Mouse (Mus musculus): ENCODE results near the gene Tbc1d15. TPM values are rescaled to one million over a fixed set of nuclear protein-coding genes. Genes with fewer than 3 reads are reported as not detected.
A peak's percentile ranks its signal among the peaks of the same experiment; 100 is the strongest.
"Not testable (repeated sequence)": the region's sequence is repeated elsewhere in the genome, so short reads cannot be mapped to it uniquely, and the experiment has no call there.

Gene Tbc1d15
- polyA plus RNA-seq, 1 experiment from 2014 or later, result 61.4 TPM

DNA sequence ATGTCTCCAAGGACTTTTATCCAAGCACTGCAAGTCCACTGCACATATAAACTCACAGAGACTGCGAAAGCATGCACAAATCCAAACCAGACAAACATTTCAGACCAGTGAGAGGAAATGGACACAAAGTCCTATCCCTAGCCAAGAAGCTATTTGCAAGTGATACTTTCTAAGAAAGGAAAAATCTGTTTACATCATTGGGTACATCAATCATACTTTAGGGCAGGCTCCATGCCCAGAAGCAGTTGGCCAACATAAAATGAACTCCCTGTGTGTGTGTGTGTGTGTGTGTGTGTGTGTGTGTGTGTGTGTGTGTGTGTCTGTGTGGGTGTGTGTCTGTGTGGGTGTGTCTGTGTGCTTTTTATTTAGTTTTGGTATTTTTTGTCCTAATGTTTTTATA is 63.9 kb downstream of the Tbc1d15 start:
- ATAC-seq (ENCODE audit: low read depth), result no peak
- no peaks in the 10 kb centered on the region for H3K4me1 ChIP-seq (ENCODE audit: control insufficient read depth, insufficient read depth, low read length)
- H3K4me2 ChIP-seq (ENCODE audit: low read depth, low read length), result no peak overlapping the region
- no peaks in the 10 kb centered on the region for H3K27me3 ChIP-seq (replicated peaks; ENCODE audit: control insufficient read depth, insufficient read depth, low read length)
- no peak for DNase-seq (ENCODE audit: low spot score)
- no peak overlapping the region for H3K27ac ChIP-seq (replicated peaks; ENCODE audit: low read depth, low read length)
- H3K9ac ChIP-seq (ENCODE audit: low read depth, low read length), result no peak overlapping the region
- WGBS, result 73% methylated on average over 1 of the region's 1 CpGs
- no peak overlapping the region for H3K4me3 ChIP-seq (ENCODE audit: low read depth, low read length)
- no peaks in the 10 kb centered on the region for H3K36me3 ChIP-seq (ENCODE audit: control insufficient read depth, insufficient read depth, low read length)
- no peaks in the 10 kb centered on the region for H3K9me3 ChIP-seq (ENCODE audit: control insufficient read depth, low read length)

DNA sequence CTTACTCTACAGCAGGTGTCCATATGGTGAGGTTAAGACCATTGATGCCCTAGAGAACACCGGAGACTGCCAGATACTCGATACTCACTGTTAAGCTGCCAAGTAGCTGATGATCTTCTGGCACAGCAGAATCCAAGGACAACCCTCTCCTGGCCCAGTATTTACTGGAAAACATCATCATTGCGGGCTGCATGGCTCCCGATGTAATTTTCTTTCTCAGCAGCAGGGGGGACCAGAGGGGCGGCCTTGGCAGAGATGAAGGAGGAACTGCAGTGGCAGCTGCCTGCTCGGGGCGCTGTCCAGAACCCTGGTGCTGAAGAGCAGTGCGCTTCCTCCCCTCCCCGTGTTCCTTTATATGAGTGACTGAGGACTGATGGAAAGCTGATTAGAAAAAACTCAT is 66.6 kb downstream of the Tbc1d15 start, which contains the start of gene Tph2:
Gene Tph2 (minus strand): TSS at position 326 of the 400 bp plus-strand sequence.
- Histone ChIP-seq H3K36me3 (ENCODE audit: control insufficient read depth, insufficient read depth, low read length) (no peaks in the 10 kb centered on the region), H3K4me2 (ENCODE audit: low read depth, low read length) (no peak within 1 kb of the TSS), H3K4me1 (ENCODE audit: control insufficient read depth, insufficient read depth, low read length) (no peaks in the 10 kb centered on the region), H3K9me3 (ENCODE audit: control insufficient read depth, low read length) (no peaks in the 10 kb centered on the region), H3K9ac (ENCODE audit: low read depth, low read length) (no peak within 1 kb of the TSS), H3K27me3 (replicated peaks; ENCODE audit: control insufficient read depth, insufficient read depth, low read length) (no peaks in the 10 kb centered on the region), H3K27ac (replicated peaks; ENCODE audit: low read depth, low read length) (no peak within 1 kb of the TSS), H3K4me3 (ENCODE audit: low read depth, low read length) (no peak within 1 kb of the TSS)
- 7% methylated on average over 8 of the region's 9 CpGs for WGBS
- ATAC-seq (ENCODE audit: low read depth), result peak; percentile 82
- peak; percentile 84 for DNase-seq (ENCODE audit: low spot score)

DNA sequence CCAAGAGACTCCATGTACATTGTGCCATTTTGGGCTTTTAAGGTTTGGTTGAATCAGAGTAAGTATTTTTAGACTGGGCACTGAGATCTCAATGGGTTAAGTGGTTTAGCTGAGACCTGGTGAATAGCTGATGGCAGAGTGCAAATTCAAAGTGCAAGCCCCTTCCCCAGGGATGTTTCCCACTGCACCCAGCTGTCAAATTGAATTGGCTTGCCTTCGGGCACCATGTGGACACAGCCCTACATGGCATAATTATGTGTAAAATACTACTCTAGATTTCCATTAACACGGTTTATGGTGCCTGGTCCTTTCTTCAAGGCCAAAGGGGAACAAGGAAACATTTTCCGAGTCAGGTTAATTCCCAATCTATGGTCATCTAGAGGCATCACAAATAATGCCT is 70.2 kb downstream of the Tbc1d15 start:
- Histone ChIP-seq H3K4me1 (ENCODE audit: control insufficient read depth, insufficient read depth, low read length) (no peaks in the 10 kb centered on the region), H3K4me3 (ENCODE audit: low read depth, low read length) (no peak overlapping the region), H3K36me3 (ENCODE audit: control insufficient read depth, insufficient read depth, low read length) (no peaks in the 10 kb centered on the region), H3K9ac (ENCODE audit: low read depth, low read length) (no peak overlapping the region), H3K27me3 (replicated peaks; ENCODE audit: control insufficient read depth, insufficient read depth, low read length) (no peaks in the 10 kb centered on the region), H3K4me2 (ENCODE audit: low read depth, low read length) (no peak overlapping the region), H3K9me3 (ENCODE audit: control insufficient read depth, low read length) (no peaks in the 10 kb centered on the region), H3K27ac (replicated peaks; ENCODE audit: low read depth, low read length) (no peak overlapping the region)
- no peak for DNase-seq (ENCODE audit: low spot score)
- peak; percentile 41; the same call in 1 of the 2 replicates for ATAC-seq (ENCODE audit: low read depth)
- 61% methylated on average over 3 of the region's 3 CpGs for WGBS

DNA sequence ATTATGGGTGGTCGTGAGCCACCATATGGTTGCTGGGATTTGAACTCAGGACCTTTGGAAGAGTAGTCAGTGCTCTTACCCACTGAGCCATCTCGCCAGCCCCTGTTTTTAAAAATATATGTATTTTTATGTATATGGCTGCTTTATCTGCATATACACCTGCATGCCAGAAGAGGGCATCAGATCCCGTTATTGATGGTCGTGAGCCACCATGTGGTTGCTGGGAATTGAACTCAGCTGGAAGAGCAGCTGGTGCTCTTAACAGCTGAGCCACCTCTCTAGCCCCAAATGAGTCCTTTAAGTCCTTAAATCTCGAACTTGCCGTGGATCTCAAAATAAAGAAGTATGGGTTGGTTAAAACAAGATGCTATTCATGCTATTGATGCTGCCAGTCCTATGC is 73.2 kb downstream of the Tbc1d15 start:
- 65% methylated on average over 6 of the region's 6 CpGs for WGBS
- not testable (repeated sequence) for H3K27me3 ChIP-seq (replicated peaks; ENCODE audit: control insufficient read depth, insufficient read depth, low read length); H3K36me3 ChIP-seq (ENCODE audit: control insufficient read depth, insufficient read depth, low read length); ATAC-seq (ENCODE audit: low read depth); H3K4me2 ChIP-seq (ENCODE audit: low read depth, low read length); H3K27ac ChIP-seq (replicated peaks; ENCODE audit: low read depth, low read length); H3K9me3 ChIP-seq (ENCODE audit: control insufficient read depth, low read length); H3K9ac ChIP-seq (ENCODE audit: low read depth, low read length); DNase-seq (ENCODE audit: low spot score); H3K4me1 ChIP-seq (ENCODE audit: control insufficient read depth, insufficient read depth, low read length); H3K4me3 ChIP-seq (ENCODE audit: low read depth, low read length)

DNA sequence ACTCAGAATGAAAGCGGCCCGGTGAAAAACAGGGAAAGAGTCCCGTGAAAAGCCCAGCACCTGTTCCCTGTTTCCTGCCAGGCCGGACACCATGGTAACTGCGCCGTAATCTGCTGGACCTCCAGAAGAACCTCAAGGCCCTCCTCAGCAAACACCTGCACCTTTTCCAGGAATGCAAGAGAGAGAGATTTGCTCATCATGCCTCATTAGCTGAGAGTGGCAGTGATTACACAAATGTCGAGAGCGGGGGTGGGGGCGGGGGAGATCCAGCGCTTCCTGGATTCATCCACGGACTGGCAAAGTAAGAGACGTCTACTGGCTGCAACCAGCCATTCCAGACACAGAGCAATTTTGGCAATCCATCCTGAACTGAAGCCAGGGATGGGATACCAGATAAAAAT is 75.7 kb downstream of the Tbc1d15 start:
- H3K27me3 ChIP-seq (replicated peaks; ENCODE audit: control insufficient read depth, insufficient read depth, low read length), result no peaks in the 10 kb centered on the region
- no peak for DNase-seq (ENCODE audit: low spot score)
- no peaks in the 10 kb centered on the region for H3K4me1 ChIP-seq (ENCODE audit: control insufficient read depth, insufficient read depth, low read length)
- H3K4me3 ChIP-seq (ENCODE audit: low read depth, low read length), result no peak overlapping the region
- no peak overlapping the region for H3K4me2 ChIP-seq (ENCODE audit: low read depth, low read length)
- H3K27ac ChIP-seq (replicated peaks; ENCODE audit: low read depth, low read length), result no peak overlapping the region
- 52% methylated on average over 12 of the region's 12 CpGs for WGBS
- ATAC-seq (ENCODE audit: low read depth), result no peak; the same call in 1 of the 2 replicates
- H3K9me3 ChIP-seq (ENCODE audit: control insufficient read depth, low read length), result no peaks in the 10 kb centered on the region
- no peak overlapping the region for H3K9ac ChIP-seq (ENCODE audit: low read depth, low read length)
- no peaks in the 10 kb centered on the region for H3K36me3 ChIP-seq (ENCODE audit: control insufficient read depth, insufficient read depth, low read length)

DNA sequence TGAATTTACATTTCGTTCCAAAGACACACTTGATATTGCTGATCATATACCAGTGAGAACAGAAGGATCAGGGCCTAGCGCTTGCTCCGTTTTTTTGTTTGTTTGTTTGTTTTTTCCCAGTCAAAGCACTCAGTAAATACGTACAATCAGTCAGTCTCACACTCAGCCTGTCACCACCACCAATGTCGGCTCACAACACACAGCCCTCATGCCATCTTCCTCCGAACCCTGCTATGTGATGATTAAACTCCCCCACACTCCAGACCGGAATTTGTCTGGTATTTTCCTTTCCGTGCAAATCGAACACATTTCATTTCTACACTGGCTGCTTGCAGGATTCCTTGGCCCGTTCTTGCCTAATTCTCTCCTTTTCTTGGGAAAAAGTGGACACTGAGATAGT is 77.9 kb downstream of the Tbc1d15 start:
- Histone ChIP-seq H3K4me1 (ENCODE audit: control insufficient read depth, insufficient read depth, low read length) (no peaks in the 10 kb centered on the region), H3K36me3 (ENCODE audit: control insufficient read depth, insufficient read depth, low read length) (no peaks in the 10 kb centered on the region), H3K9ac (ENCODE audit: low read depth, low read length) (no peak overlapping the region), H3K4me3 (ENCODE audit: low read depth, low read length) (no peak overlapping the region), H3K27me3 (replicated peaks; ENCODE audit: control insufficient read depth, insufficient read depth, low read length) (no peaks in the 10 kb centered on the region), H3K4me2 (ENCODE audit: low read depth, low read length) (no peak overlapping the region), H3K27ac (replicated peaks; ENCODE audit: low read depth, low read length) (no peak overlapping the region), H3K9me3 (ENCODE audit: control insufficient read depth, low read length) (no peaks in the 10 kb centered on the region)
- WGBS, result 75% methylated on average over 10 of the region's 10 CpGs
- ATAC-seq (ENCODE audit: low read depth), result no peak
- no peak for DNase-seq (ENCODE audit: low spot score)

DNA sequence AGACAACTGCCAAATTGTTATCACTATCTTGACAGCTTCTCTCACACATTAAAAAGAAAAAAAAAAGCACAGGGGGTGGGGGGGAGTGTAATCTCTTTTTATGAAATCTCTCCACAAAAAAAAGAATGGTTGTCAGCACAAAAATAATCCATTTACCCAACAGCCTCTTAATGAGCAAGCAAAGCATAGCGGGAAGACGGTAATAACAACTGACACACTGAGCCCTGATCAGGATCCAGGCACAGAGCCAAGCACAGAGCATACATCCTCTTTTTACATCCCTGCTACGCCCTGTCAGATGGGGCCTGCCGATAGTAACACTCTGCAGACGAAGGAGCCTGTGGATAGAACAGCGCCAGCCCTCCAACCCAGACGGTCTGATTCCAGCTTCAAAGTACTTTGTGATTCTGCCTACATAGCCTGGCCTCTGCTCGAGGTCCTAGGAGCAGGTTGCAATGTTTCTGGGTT is 79.9 kb downstream of the Tbc1d15 start:
- Histone ChIP-seq H3K4me2 (ENCODE audit: low read depth, low read length) (no peak overlapping the region), H3K9me3 (ENCODE audit: control insufficient read depth, low read length) (no peaks in the 10 kb centered on the region), H3K27ac (replicated peaks; ENCODE audit: low read depth, low read length) (no peak overlapping the region), H3K36me3 (ENCODE audit: control insufficient read depth, insufficient read depth, low read length) (no peaks in the 10 kb centered on the region), H3K27me3 (replicated peaks; ENCODE audit: control insufficient read depth, insufficient read depth, low read length) (no peaks in the 10 kb centered on the region), H3K9ac (ENCODE audit: low read depth, low read length) (no peak overlapping the region), H3K4me1 (ENCODE audit: control insufficient read depth, insufficient read depth, low read length) (no peaks in the 10 kb centered on the region), H3K4me3 (ENCODE audit: low read depth, low read length) (no peak overlapping the region)
- peak; percentile 86 for DNase-seq (ENCODE audit: low spot score)
- 50% methylated on average over 8 of the region's 8 CpGs for WGBS
- peak; percentile 78 for ATAC-seq (ENCODE audit: low read depth)

DNA sequence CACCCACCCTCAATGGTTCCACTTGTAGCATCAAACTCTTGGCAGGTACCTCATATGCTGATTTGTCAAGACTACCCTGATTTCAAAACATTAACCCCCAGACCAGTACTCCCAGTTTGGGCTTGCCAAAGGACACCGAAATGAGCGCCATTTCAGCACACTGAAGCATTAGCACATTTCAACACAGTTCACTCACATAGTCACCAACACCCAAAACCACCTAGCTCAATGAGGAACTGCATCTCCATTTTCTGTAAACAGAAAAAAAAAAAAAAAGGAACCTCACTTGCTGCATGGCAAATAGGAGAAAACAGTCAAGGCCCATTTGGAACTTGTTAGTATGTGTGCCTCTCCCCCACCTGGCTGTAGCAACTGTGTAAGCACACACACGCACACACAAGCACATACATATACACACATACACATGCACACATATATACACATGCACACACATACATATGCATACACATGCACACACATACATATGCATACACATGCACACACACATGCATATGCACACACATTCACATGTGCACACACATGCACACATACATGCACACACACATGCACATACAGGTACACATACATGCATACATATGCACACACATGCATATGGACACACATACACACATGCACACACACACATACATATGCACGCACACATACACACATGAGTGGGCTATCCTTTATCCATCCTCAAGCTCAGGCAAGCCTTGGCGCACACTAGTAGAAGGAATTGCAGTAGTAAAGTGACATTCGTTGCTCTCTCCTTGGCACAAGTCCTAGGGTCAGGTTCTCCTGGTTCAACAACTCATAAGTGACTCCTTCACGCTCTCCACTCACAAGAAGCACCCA is 80.5 kb downstream of the Tbc1d15 start:
- ATAC-seq (ENCODE audit: low read depth) (no peak), DNase-seq (ENCODE audit: low spot score) (peak; percentile 35)
- Histone ChIP-seq H3K27ac (replicated peaks; ENCODE audit: low read depth, low read length) (no peak overlapping the region), H3K36me3 (ENCODE audit: control insufficient read depth, insufficient read depth, low read length) (no peaks in the 10 kb centered on the region), H3K4me2 (ENCODE audit: low read depth, low read length) (no peak overlapping the region), H3K4me3 (ENCODE audit: low read depth, low read length) (no peak overlapping the region), H3K9me3 (ENCODE audit: control insufficient read depth, low read length) (no peaks in the 10 kb centered on the region), H3K9ac (ENCODE audit: low read depth, low read length) (no peak overlapping the region), H3K27me3 (replicated peaks; ENCODE audit: control insufficient read depth, insufficient read depth, low read length) (no peaks in the 10 kb centered on the region), H3K4me1 (ENCODE audit: control insufficient read depth, insufficient read depth, low read length) (no peaks in the 10 kb centered on the region)
- 84% methylated on average over 7 of the region's 7 CpGs for WGBS

DNA sequence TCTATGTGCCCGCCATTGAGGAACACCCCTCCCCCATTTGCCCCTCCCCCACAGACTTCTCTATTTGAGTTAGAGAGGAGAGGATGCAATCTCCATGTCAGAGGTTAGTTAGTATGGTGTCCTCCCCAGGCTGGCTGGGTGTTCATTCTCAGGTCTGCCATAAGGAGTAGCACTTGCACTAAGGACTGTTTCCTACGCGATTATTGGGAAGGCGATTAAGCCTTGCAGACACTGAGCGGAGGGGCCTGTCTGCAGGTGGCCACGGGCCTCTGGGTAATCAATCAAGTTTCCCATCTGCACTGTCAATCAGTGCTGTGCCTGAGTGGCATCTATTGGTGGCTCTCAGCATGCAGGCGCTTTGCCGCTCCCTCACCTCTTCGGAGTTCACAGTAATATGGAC is 81.9 kb downstream of the Tbc1d15 start:
- Histone ChIP-seq H3K4me3 (ENCODE audit: low read depth, low read length) (no peak overlapping the region), H3K4me2 (ENCODE audit: low read depth, low read length) (no peak overlapping the region), H3K4me1 (ENCODE audit: control insufficient read depth, insufficient read depth, low read length) (no peaks in the 10 kb centered on the region), H3K27ac (replicated peaks; ENCODE audit: low read depth, low read length) (no peak overlapping the region), H3K36me3 (ENCODE audit: control insufficient read depth, insufficient read depth, low read length) (no peaks in the 10 kb centered on the region), H3K27me3 (replicated peaks; ENCODE audit: control insufficient read depth, insufficient read depth, low read length) (no peaks in the 10 kb centered on the region), H3K9ac (ENCODE audit: low read depth, low read length) (no peak overlapping the region), H3K9me3 (ENCODE audit: control insufficient read depth, low read length) (no peaks in the 10 kb centered on the region)
- ATAC-seq (ENCODE audit: low read depth), result no peak
- DNase-seq (ENCODE audit: low spot score), result no peak
- WGBS, result 37% methylated on average over 9 of the region's 9 CpGs
